Mouse (Mus musculus): ENCODE data around the gene Scn1a. TPM values are rescaled to one million over a fixed set of nuclear protein-coding genes. Genes with fewer than 3 reads are reported as not detected.

Gene Scn1a
- total RNA-seq, 2 experiments from 2014 or later: 0.07 TPM; not detected in 1

GRCm38 (mm10) chr2:66256220-66257131, 184.2 kb downstream of the Scn1a start, which contains the start of gene Ttc21b:
Gene Ttc21b (minus strand): TSS chr2:66256617.
- peak; percentile 89 to 96 for DNase-seq (ENCODE audit: low spot score in 2 of 2)

GRCm38 (mm10) chr2:66244013-66244412, 196.6 kb downstream of the Scn1a start:
- no peak for DNase-seq (ENCODE audit: low spot score in 2 of 2)

GRCm38 (mm10) chr2:66240334-66240733, 200.3 kb downstream of the Scn1a start:
- no peak for DNase-seq (ENCODE audit: low spot score in 2 of 2)

GRCm38 (mm10) chr2:66238886-66239285, 201.8 kb downstream of the Scn1a start:
- DNase-seq (ENCODE audit: low spot score in 2 of 2): no peak

GRCm38 (mm10) chr2:66220954-66221353, 219.7 kb downstream of the Scn1a start:
- DNase-seq (ENCODE audit: low spot score in 2 of 2): no peak

Other genes starting within 250 kb of the Scn1a start
- gene Ttc21b, start 184.2 kb downstream of the Scn1a start, total RNA-seq (2021): 1 to 10 TPM; 4.8 to 5.0 TPM
- gene Scn9a, start 194.1 kb upstream of the Scn1a start, total RNA-seq (2021): under 1 TPM; 0.05 to 0.07 TPM

Measured in gastrocnemius, postnatal 4 days (tissue).